Mouse (Mus musculus): ENCODE data around the gene Pard3. TPM values are rescaled to one million over a fixed set of nuclear protein-coding genes. Genes with fewer than 3 reads are reported as not detected.

Gene Pard3
- polyA plus RNA-seq, 1 experiment from 2014 or later: 14.5 TPM

DNA sequence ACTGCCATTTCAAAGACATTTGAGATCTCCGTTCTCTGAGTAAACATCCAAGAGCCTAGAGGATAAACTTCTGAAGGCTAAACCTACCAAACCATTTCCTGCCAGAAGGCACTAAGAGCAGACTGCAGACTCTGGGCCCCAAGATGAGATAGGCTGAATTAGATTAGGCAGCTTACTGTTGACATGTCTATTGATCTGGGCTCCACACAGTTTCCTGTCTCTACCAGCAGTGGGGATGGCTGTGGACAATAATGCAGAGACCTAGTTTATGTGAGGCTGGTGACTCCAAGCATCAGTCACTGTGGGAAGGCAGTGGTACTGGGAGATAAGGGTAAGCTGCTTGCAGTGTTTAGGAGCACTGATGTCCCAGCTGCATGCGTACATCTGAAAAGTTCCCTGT lies 452.4 kb downstream of the Pard3 start:
- ATAC-seq (replicated peaks; ENCODE audit: low FRiP score) (peak; percentile 90), DNase-seq (ENCODE audit: low spot score) (peak; percentile 42)
- no peaks in the 10 kb centered on the region for H3K36me3 ChIP-seq (ENCODE audit: control insufficient read depth, insufficient read depth, low read length)
- 10% methylated on average over 2 of the region's 2 CpGs for WGBS
- no peaks in the 10 kb centered on the region for H3K9me3 ChIP-seq (ENCODE audit: control insufficient read depth, low read length)
- H3K9ac ChIP-seq (ENCODE audit: low read depth, low read length): no peak overlapping the region
- H3K27ac ChIP-seq (ENCODE audit: low read depth, low read length): peak overlapping the region; percentile 64
- peak overlapping the region; percentile 23 for H3K4me2 ChIP-seq
- no peak overlapping the region for H3K4me3 ChIP-seq (ENCODE audit: low read depth, low read length)
- no peaks in the 10 kb centered on the region for H3K27me3 ChIP-seq (replicated peaks; ENCODE audit: control insufficient read depth, insufficient read depth, low read length)
- peaks cover 48% of the 10 kb centered on the region for H3K4me1 ChIP-seq (replicated peaks; ENCODE audit: control insufficient read depth, insufficient read depth, low read length)

DNA sequence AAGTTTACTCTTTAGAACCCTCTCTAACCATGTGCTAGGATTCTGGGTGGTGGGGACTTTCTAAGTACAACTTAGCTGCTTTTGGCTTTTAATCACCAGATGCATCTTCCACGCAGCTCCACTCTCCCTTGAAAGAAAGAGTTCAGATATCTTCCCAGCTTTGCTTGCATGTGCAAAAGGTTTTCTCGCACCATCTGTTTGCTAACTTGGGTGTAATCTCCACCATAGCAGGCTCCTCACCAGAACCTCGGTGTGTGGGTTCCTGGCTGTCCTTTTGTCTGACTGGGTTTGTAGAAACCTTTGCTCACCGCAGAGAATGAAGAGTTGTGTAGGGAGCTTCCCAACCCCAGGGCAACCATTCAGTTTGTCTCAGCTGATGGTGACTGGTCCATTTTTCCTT lies 462.0 kb downstream of the Pard3 start:
- no peaks in the 10 kb centered on the region for H3K36me3 ChIP-seq (ENCODE audit: control insufficient read depth, insufficient read depth, low read length)
- ATAC-seq (replicated peaks; ENCODE audit: low FRiP score) (no peak), DNase-seq (ENCODE audit: low spot score) (no peak)
- H3K9me3 ChIP-seq (ENCODE audit: control insufficient read depth, low read length): no peaks in the 10 kb centered on the region
- H3K4me1 ChIP-seq (replicated peaks; ENCODE audit: control insufficient read depth, insufficient read depth, low read length): no peaks in the 10 kb centered on the region
- H3K4me2 ChIP-seq: no peak overlapping the region
- no peak overlapping the region for H3K9ac ChIP-seq (ENCODE audit: low read depth, low read length)
- 70% methylated on average over 4 of the region's 4 CpGs for WGBS
- H3K27ac ChIP-seq (ENCODE audit: low read depth, low read length): no peak overlapping the region
- no peak overlapping the region for H3K4me3 ChIP-seq (ENCODE audit: low read depth, low read length)
- no peaks in the 10 kb centered on the region for H3K27me3 ChIP-seq (replicated peaks; ENCODE audit: control insufficient read depth, insufficient read depth, low read length)

DNA sequence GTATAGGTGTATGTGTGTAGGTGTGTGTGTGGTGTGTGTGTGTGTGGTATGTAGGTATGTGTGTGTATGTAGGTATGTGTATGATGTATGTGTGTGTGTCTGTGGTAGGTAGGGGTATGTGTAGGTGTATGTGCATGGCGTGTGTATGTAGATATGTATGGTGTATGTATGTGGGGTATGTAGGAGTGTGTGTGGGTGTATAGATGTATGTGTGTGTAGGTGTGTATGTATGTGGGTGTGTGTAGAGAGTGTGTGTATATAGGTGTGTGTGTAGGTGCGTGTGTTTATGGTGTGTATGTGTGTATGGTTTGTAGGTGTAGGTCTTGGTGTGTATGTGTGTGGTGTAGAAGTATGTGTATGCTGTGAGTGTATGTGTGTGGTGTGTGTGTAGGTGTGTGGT lies 464.6 kb downstream of the Pard3 start:
- Histone ChIP-seq H3K36me3 (ENCODE audit: control insufficient read depth, insufficient read depth, low read length) (no peaks in the 10 kb centered on the region), H3K27me3 (replicated peaks; ENCODE audit: control insufficient read depth, insufficient read depth, low read length) (no peaks in the 10 kb centered on the region), H3K4me1 (replicated peaks; ENCODE audit: control insufficient read depth, insufficient read depth, low read length) (no peaks in the 10 kb centered on the region; the same call in 1 of the 2 replicates), H3K4me2 (no peak overlapping the region), H3K9ac (ENCODE audit: low read depth, low read length) (no peak overlapping the region), H3K4me3 (ENCODE audit: low read depth, low read length) (no peak overlapping the region), H3K27ac (ENCODE audit: low read depth, low read length) (no peak overlapping the region), H3K9me3 (ENCODE audit: control insufficient read depth, low read length) (no peaks in the 10 kb centered on the region)
- no peak; the same call in 1 of the 2 replicates for ATAC-seq (replicated peaks; ENCODE audit: low FRiP score)
- 87% methylated on average over 2 of the region's 2 CpGs for WGBS
- no peak for DNase-seq (ENCODE audit: low spot score)

DNA sequence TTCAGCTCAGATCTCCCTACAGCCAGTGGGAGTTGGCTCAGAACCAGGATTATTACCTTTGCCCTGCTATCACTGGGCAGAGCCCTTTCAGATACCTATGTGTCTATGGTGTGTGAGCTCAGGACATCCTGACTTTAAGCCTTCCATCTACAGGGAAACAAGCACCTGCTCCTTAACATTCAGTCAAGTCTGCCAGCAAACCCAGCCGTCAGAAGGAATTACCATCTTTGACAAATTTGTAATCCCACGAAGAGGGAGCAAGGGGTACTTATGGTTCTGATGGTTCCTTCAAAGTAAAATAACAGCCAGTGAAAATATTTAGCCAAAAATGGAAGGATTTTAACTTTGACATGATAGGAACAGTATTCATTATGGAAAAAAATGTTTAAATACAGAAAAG lies 466.1 kb downstream of the Pard3 start:
- H3K27me3 ChIP-seq (replicated peaks; ENCODE audit: control insufficient read depth, insufficient read depth, low read length): no peaks in the 10 kb centered on the region
- H3K36me3 ChIP-seq (ENCODE audit: control insufficient read depth, insufficient read depth, low read length): no peaks in the 10 kb centered on the region
- H3K9me3 ChIP-seq (ENCODE audit: control insufficient read depth, low read length): no peaks in the 10 kb centered on the region
- no peak overlapping the region for H3K27ac ChIP-seq (ENCODE audit: low read depth, low read length)
- 91% methylated on average over 2 of the region's 2 CpGs for WGBS
- H3K4me3 ChIP-seq (ENCODE audit: low read depth, low read length): no peak overlapping the region
- no peak overlapping the region for H3K4me2 ChIP-seq
- H3K4me1 ChIP-seq (replicated peaks; ENCODE audit: control insufficient read depth, insufficient read depth, low read length): no peaks in the 10 kb centered on the region; the same call in 1 of the 2 replicates
- no peak overlapping the region for H3K9ac ChIP-seq (ENCODE audit: low read depth, low read length)
- ATAC-seq (replicated peaks; ENCODE audit: low FRiP score): no peak
- no peak for DNase-seq (ENCODE audit: low spot score)

DNA sequence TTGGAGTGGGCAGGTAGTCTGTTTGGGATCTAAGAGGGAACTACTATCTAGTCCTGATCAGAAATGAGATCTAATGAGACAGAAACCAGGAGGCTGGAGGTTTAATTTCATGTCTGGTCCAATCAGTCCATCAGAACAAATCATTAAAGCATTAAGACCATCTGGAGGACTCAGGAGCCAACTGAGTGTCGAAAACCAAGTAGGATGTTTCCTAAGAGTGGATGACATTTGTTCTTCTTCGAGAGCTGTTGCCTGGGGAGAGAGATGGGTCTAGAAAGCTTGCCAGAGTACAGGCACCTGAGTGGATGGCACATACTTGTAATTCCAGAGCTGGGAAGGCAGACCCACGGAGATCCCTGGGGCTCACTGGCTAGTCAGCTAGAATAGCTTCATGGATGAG lies 468.2 kb downstream of the Pard3 start:
- ATAC-seq (replicated peaks; ENCODE audit: low FRiP score) (no peak), DNase-seq (ENCODE audit: low spot score) (no peak)
- no peaks in the 10 kb centered on the region for H3K9me3 ChIP-seq (ENCODE audit: control insufficient read depth, low read length)
- H3K4me2 ChIP-seq: no peak overlapping the region
- no peak overlapping the region for H3K27ac ChIP-seq (ENCODE audit: low read depth, low read length)
- 80% methylated on average over 3 of the region's 3 CpGs for WGBS
- no peak overlapping the region for H3K4me3 ChIP-seq (ENCODE audit: low read depth, low read length)
- H3K36me3 ChIP-seq (ENCODE audit: control insufficient read depth, insufficient read depth, low read length): no peaks in the 10 kb centered on the region
- H3K27me3 ChIP-seq (replicated peaks; ENCODE audit: control insufficient read depth, insufficient read depth, low read length): no peaks in the 10 kb centered on the region
- no peak overlapping the region for H3K9ac ChIP-seq (ENCODE audit: low read depth, low read length)
- H3K4me1 ChIP-seq (replicated peaks; ENCODE audit: control insufficient read depth, insufficient read depth, low read length): no peaks in the 10 kb centered on the region; the same call in 1 of the 2 replicates

DNA sequence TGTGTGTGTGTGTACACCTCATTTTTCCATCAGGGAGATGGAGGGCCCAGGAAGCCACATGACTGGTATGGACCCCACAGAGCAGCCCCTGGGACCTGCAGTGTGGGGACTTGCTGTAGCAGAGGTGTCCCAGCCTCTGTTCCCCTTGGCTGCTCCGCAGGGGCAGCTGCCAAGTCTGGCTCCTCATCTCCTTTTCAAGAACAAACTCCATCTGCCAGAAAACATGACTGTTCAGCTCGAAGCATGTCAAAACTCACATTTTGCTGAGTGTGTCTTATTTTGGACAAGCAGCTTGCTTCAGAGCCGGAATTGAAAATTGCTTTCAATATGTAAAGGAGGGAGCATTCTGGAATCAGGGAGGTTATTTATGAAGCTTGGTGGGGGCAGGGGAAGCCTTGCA lies 471.1 kb downstream of the Pard3 start:
- ATAC-seq (replicated peaks; ENCODE audit: low FRiP score) (no peak), DNase-seq (ENCODE audit: low spot score) (no peak)
- 69% methylated on average over 3 of the region's 3 CpGs for WGBS
- Histone ChIP-seq H3K9ac (ENCODE audit: low read depth, low read length) (no peak overlapping the region), H3K4me2 (no peak overlapping the region), H3K36me3 (ENCODE audit: control insufficient read depth, insufficient read depth, low read length) (no peaks in the 10 kb centered on the region), H3K4me1 (replicated peaks; ENCODE audit: control insufficient read depth, insufficient read depth, low read length) (no peaks in the 10 kb centered on the region; the same call in 1 of the 2 replicates), H3K4me3 (ENCODE audit: low read depth, low read length) (no peak overlapping the region), H3K27ac (ENCODE audit: low read depth, low read length) (no peak overlapping the region), H3K27me3 (replicated peaks; ENCODE audit: control insufficient read depth, insufficient read depth, low read length) (no peaks in the 10 kb centered on the region), H3K9me3 (ENCODE audit: control insufficient read depth, low read length) (no peaks in the 10 kb centered on the region)

DNA sequence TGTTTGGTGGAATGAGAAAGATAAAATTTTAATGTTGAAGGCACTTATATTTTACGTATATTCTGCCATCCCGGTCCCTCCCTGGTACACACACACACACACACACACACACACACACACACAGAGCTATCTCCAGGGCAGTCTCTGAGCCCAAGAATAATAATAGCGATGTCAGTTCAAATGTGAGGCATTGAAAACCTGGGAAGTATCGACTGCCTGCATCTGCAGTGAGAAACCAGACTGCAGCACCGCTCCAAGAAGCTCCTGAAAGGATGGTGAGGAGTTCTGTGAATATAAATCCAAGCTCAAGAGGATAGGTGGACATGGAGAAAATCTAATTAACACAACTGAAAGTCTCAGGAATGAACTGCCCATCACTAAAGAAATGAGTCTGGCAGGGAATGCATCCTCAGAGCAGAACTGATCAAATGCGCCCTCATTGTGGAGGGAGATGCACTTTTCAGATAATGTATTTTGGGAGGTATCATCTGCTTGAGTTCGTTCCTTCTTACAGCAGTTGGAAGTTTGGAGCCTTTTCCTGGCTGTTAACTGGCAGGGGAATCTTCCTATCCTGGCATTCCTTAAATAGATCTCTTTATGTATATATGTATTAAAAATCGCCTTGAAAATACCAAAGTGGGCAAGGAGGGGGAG lies 471.6 kb downstream of the Pard3 start:
- Histone ChIP-seq H3K9ac (ENCODE audit: low read depth, low read length) (no peak overlapping the region), H3K27ac (ENCODE audit: low read depth, low read length) (no peak overlapping the region), H3K4me1 (replicated peaks; ENCODE audit: control insufficient read depth, insufficient read depth, low read length) (no peaks in the 10 kb centered on the region; the same call in 1 of the 2 replicates), H3K36me3 (ENCODE audit: control insufficient read depth, insufficient read depth, low read length) (no peaks in the 10 kb centered on the region), H3K27me3 (replicated peaks; ENCODE audit: control insufficient read depth, insufficient read depth, low read length) (no peaks in the 10 kb centered on the region), H3K4me3 (ENCODE audit: low read depth, low read length) (no peak overlapping the region), H3K4me2 (no peak overlapping the region), H3K9me3 (ENCODE audit: control insufficient read depth, low read length) (no peaks in the 10 kb centered on the region)
- no peak for DNase-seq (ENCODE audit: low spot score)
- 81% methylated on average over 8 of the region's 8 CpGs for WGBS
- ATAC-seq (replicated peaks; ENCODE audit: low FRiP score): no peak

DNA sequence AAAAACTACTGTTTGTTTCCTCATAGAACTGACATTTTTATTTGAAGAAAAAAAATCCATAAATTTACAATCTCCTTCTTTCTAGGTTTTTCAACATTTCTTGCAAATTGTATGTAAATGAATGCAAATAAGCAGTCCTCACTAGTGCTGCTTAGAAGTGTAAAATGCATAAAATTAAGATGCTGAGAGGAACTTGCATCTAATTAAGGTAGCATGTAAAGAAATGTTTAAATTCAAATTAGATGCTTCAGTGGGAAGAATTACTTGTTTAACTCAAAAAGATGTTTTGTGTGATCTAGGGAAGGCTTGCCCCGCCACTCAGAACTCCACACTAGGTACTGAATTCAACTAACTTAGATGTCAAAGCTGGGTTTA lies 472.1 kb downstream of the Pard3 start:
- no peaks in the 10 kb centered on the region; the same call in 1 of the 2 replicates for H3K4me1 ChIP-seq (replicated peaks; ENCODE audit: control insufficient read depth, insufficient read depth, low read length)
- no peak for ATAC-seq (replicated peaks; ENCODE audit: low FRiP score)
- H3K9ac ChIP-seq (ENCODE audit: low read depth, low read length): no peak overlapping the region
- H3K9me3 ChIP-seq (ENCODE audit: control insufficient read depth, low read length): no peaks in the 10 kb centered on the region
- no peak overlapping the region for H3K4me3 ChIP-seq (ENCODE audit: low read depth, low read length)
- DNase-seq (ENCODE audit: low spot score): no peak
- no peaks in the 10 kb centered on the region for H3K36me3 ChIP-seq (ENCODE audit: control insufficient read depth, insufficient read depth, low read length)
- 87% methylated on average over 1 of the region's 1 CpGs for WGBS
- no peak overlapping the region for H3K27ac ChIP-seq (ENCODE audit: low read depth, low read length)
- H3K4me2 ChIP-seq: no peak overlapping the region
- H3K27me3 ChIP-seq (replicated peaks; ENCODE audit: control insufficient read depth, insufficient read depth, low read length): no peaks in the 10 kb centered on the region

DNA sequence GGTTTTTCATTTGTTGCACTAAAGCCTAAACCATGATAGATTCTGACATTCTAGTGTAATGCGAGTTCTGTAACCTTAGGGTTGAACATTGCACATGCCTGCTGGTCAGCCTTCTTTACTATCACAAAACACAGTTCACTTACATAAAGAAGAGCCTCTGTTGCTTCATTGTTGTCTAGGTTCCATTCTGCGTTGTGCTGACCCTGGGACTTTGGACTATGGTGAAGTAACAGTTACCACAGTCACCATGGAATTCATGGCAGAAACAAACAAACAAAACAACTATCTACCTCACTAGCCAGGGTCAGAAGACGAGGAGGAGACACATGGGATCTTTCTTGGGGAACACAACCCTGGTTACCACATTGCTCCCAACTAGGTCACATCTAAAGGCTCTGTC lies 476.1 kb downstream of the Pard3 start:
- Histone ChIP-seq H3K4me1 (replicated peaks; ENCODE audit: control insufficient read depth, insufficient read depth, low read length) (no peaks in the 10 kb centered on the region; the same call in 1 of the 2 replicates), H3K9me3 (ENCODE audit: control insufficient read depth, low read length) (no peaks in the 10 kb centered on the region), H3K4me2 (no peak overlapping the region), H3K36me3 (ENCODE audit: control insufficient read depth, insufficient read depth, low read length) (no peaks in the 10 kb centered on the region), H3K27me3 (replicated peaks; ENCODE audit: control insufficient read depth, insufficient read depth, low read length) (no peaks in the 10 kb centered on the region), H3K27ac (ENCODE audit: low read depth, low read length) (no peak overlapping the region), H3K9ac (ENCODE audit: low read depth, low read length) (no peak overlapping the region), H3K4me3 (ENCODE audit: low read depth, low read length) (no peak overlapping the region)
- 83% methylated on average over 3 of the region's 3 CpGs for WGBS
- DNase-seq (ENCODE audit: low spot score) (no peak), ATAC-seq (replicated peaks; ENCODE audit: low FRiP score) (no peak)
